Mouse (Mus musculus) brain, embryonic 14.5 days (tissue): ENCODE measurements around the gene Ktn1.

Experiments used
- CTCF ChIP-seq: fragments of 200-500 bp; IDR thresholded peaks from 2 replicates; pipeline ENCODE4 v1.5.1; 2012; ENCODE audit warnings: inconsistent platforms, mild to moderate bottlenecking, moderate library complexity, borderline replicate concordance; ENCODE audit not compliant: insufficient read depth, insufficient read length; ENCODE audit errors: extremely low read depth
- POLR2A ChIP-seq: fragments of 200-500 bp; IDR thresholded peaks from 2 replicates; pipeline ENCODE4 v1.6.1; 2012; ENCODE audit warnings: mild to moderate bottlenecking, inconsistent platforms, borderline replicate concordance; ENCODE audit not compliant: poor library complexity, insufficient read depth, insufficient read length, severe bottlenecking; ENCODE audit errors: extremely low read depth

DNA sequence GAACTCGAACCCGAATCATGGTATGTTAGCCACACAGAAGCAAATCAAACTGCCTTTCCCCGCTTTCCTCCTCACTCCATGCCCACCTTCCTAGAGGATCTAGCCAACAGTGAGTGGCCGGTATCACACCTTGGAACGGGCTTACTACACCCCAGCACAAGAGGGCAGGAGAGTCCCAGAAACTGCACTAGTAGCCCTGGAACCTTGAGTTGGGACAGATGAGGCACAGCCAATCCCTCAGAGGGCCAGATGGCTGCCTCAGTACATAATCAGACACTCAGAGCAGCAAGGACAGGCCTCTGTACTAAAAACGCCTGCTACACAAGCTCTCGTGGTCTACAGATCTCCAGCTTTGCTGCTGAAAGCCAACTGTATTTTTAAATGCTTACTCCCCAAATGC lies 94.4 kb downstream of the Ktn1 start:
- TF ChIP-seq POLR2A: no peak
- TF ChIP-seq CTCF: peak; percentile 22; the same call in 1 of the 2 replicates
